Mouse (Mus musculus) myocyte (in vitro differentiated cells): ENCODE measurements around the gene Cox16. TPM values are rescaled to one million over a fixed set of nuclear protein-coding genes. Genes with fewer than 3 reads are reported as not detected.
A peak's percentile ranks its signal among the peaks of the same experiment; 100 is the strongest.
"Not testable (repeated sequence)": the region's sequence is repeated elsewhere in the genome, so short reads cannot be mapped to it uniquely, and the experiment has no call there.

Experiments
- H3K27me3 ChIP-seq: one replicate; pipeline ENCODE4 v1.6.1; 2011; ENCODE audit not compliant: control insufficient read depth, insufficient read depth, insufficient read length
- H3K36me3 ChIP-seq: one replicate; pipeline ENCODE4 v1.6.1; 2011; ENCODE audit not compliant: control insufficient read depth, insufficient read depth
- H3K4me2 ChIP-seq: one replicate; pipeline ENCODE4 v1.6.1; 2011; ENCODE audit warnings: low read depth, control low read depth
- H3K4me3 ChIP-seq: one replicate; pipeline ENCODE4 v1.5.1; 2011; ENCODE audit warnings: mild to moderate bottlenecking, control low read depth, moderate library complexity
- H3K79me2 ChIP-seq: one replicate; pipeline ENCODE4 v1.6.1; 2011; ENCODE audit not compliant: control insufficient read depth, insufficient read depth
- H3ac ChIP-seq: one replicate; pipeline ENCODE4 v1.6.1; 2011; ENCODE audit not compliant: control insufficient read depth, insufficient read length
- CEBPB ChIP-seq: IDR thresholded peaks from 2 replicates; pipeline ENCODE4 v1.6.1; 2011; ENCODE audit warnings: mild to moderate bottlenecking, moderate library complexity; ENCODE audit not compliant: poor library complexity, insufficient read depth, severe bottlenecking
- E2F4 ChIP-seq: IDR thresholded peaks from one replicate; pipeline ENCODE4 v1.6.1; 2011; ENCODE audit warnings: mild to moderate bottlenecking, control low read depth, moderate library complexity; ENCODE audit not compliant: insufficient read depth
- MAX ChIP-seq: IDR thresholded peaks from one replicate; pipeline ENCODE4 v1.6.1; 2011; ENCODE audit warnings: low read depth, mild to moderate bottlenecking, control low read depth
- MYOD1 ChIP-seq, 3 experiments: IDR thresholded peaks; one replicate each; pipeline ENCODE4 v1.6.1; 2011; ENCODE audit warnings: control low read depth in 2 of 3, low read depth in 2 of 3, mild to moderate bottlenecking in 2 of 3, moderate library complexity in 1 of 3; ENCODE audit not compliant: insufficient read length in 2 of 3, control insufficient read depth in 1 of 3
- MYOG ChIP-seq, 3 experiments: IDR thresholded peaks; one replicate each; pipeline ENCODE4 v1.6.1; 2011; ENCODE audit warnings: control low read depth in 2 of 3, low read depth in 2 of 3, mild to moderate bottlenecking in 2 of 3; ENCODE audit not compliant: insufficient read length in 2 of 3, control insufficient read depth in 1 of 3, insufficient read depth in 1 of 3
- POLR2A ChIP-seq: IDR thresholded peaks from one replicate; pipeline ENCODE4 v1.6.1; 2011; ENCODE audit warnings: low read depth, mild to moderate bottlenecking, control low read depth, moderate library complexity; ENCODE audit not compliant: insufficient read length
- POLR2AphosphoS2 ChIP-seq: IDR thresholded peaks from one replicate; pipeline ENCODE4 v1.6.1; 2011; ENCODE audit warnings: low read depth, control low read depth; ENCODE audit not compliant: insufficient read length
- REST ChIP-seq: IDR thresholded peaks from one replicate; pipeline ENCODE4 v1.6.1; 2011; ENCODE audit warnings: mild to moderate bottlenecking, control low read depth, moderate library complexity; ENCODE audit not compliant: insufficient read depth, insufficient read length
- SRF ChIP-seq: IDR thresholded peaks from one replicate; pipeline ENCODE4 v1.6.1; 2011; ENCODE audit warnings: low read depth; ENCODE audit not compliant: control insufficient read depth, insufficient read length
- TCF12 ChIP-seq: IDR thresholded peaks from one replicate; pipeline ENCODE4 v1.6.1; 2011; ENCODE audit warnings: mild to moderate bottlenecking, control low read depth; ENCODE audit not compliant: poor library complexity, insufficient read depth, severe bottlenecking
- TCF3 ChIP-seq: IDR thresholded peaks from one replicate; pipeline ENCODE4 v1.6.1; 2011; ENCODE audit warnings: low read depth, control low read depth; ENCODE audit not compliant: insufficient read length
- USF1 ChIP-seq: IDR thresholded peaks from one replicate; pipeline ENCODE4 v1.6.1; 2011; ENCODE audit warnings: low read depth, mild to moderate bottlenecking, control low read depth, moderate library complexity
- polyA plus RNA-seq: library from polyadenylated mRNA; unstranded; fragments of >200 nt; fragmentation: generic; extraction: Trizol; gene quantifications from one replicate; pipeline ENCODE4 v1.2.1, GENCODE M21; 2012; ENCODE audit warnings: missing spikeins

The Cox16 gene
- polyA plus RNA-seq, 1 experiment: 92.6 TPM

DNA sequence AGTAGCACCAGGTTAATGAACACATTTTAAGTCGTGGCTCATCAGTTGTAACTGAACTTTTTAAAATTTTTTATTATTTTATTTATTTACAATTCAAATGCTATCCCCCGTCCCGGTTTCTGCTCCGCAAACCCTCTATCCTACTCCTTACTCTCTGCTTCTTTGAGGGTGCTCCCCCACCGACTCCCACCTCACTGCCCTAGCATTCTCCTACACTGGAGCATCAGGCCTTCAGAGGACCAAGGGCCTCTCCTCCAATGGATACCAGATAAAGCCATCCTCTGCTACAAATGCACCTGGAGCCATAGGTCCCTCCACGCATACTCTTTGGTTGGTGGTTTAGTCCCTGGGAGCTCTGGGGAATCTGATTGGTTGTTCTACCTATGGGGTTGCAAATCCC lies 384 bp upstream of the Cox16 start:
- H3K27me3 ChIP-seq: no peaks in the 10 kb centered on the region
- H3K4me2 ChIP-seq: peak overlapping the region; percentile 57
- H3ac ChIP-seq: peak overlapping the region; percentile 67
- peak overlapping the region; percentile 72 for H3K4me3 ChIP-seq
- no peaks in the 10 kb centered on the region for H3K36me3 ChIP-seq
- TF ChIP-seq MYOG (IDR thresholded peaks at IDR 0.05; ENCODE audit: control insufficient read depth in 1 of 3, insufficient read depth in 1 of 3, insufficient read length in 2 of 3, low read depth in 2 of 3): no peak
- TF ChIP-seq POLR2A: no peak
- no peak for TF ChIP-seq REST
- TF ChIP-seq USF1: no peak
- H3K79me2 ChIP-seq: peaks cover 30% of the 10 kb centered on the region

DNA sequence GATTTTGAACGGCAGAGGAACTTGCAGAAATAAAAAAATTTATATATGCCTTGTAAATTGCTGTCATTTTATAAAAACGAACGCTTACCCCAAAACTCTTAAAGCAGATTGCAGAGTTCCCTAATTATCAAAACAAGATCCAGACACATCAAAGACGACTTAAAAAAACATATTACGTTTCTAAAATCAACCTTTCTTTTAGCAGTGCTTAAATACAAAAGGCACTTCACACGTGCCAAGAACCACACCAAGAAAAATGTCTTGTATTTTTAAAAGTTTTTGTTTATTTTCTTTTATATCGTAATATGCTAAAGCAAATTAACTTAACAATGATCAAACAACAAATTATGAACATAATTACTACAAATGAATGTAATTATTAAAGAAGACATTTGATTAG lies 715 bp downstream of the Cox16 start:
- Histone ChIP-seq H3K27me3 (no peaks in the 10 kb centered on the region), H3K4me3 (peak overlapping the region; percentile 72), H3K79me2 (peaks cover 30% of the 10 kb centered on the region), H3K4me2 (peak overlapping the region; percentile 91), H3K36me3 (no peaks in the 10 kb centered on the region), H3ac (peak overlapping the region; percentile 67)
- TF ChIP-seq SRF (no peak), E2F4 (no peak), POLR2A (no peak), MYOD1 (IDR thresholded peaks at IDR 0.05; ENCODE audit: control insufficient read depth in 1 of 3, insufficient read length in 2 of 3, low read depth in 2 of 3) (no peak), POLR2AphosphoS2 (no peak), CEBPB (no peak), TCF12 (no peak)

DNA sequence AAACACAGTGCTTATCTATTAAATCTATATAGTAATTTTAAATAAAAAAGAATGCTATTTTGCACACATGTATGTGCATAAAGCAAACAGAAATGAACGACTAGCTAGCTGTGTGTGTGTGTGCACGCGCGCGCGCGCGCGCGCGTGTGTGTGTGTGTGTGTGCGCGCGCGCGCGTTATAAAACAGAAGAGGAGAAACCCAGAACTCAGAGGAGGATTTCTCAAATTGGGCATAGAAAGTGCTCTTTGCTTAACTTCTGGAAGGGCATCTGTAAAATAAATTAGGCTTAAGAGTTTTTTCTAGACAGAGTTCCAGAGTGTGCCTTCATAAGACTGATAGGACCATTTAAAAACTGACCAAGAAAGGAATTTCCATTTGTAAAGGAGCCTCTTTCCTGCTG lies 1.3 kb downstream of the Cox16 start:
- no peaks in the 10 kb centered on the region for H3K36me3 ChIP-seq
- H3K27me3 ChIP-seq: no peaks in the 10 kb centered on the region
- H3ac ChIP-seq: no peak overlapping the region
- peaks cover 30% of the 10 kb centered on the region for H3K79me2 ChIP-seq
- no peak for TF ChIP-seq MYOG (IDR thresholded peaks at IDR 0.05; ENCODE audit: control insufficient read depth in 1 of 3, insufficient read depth in 1 of 3, insufficient read length in 2 of 3, low read depth in 2 of 3)
- peak overlapping the region; percentile 91 for H3K4me2 ChIP-seq
- H3K4me3 ChIP-seq: peak overlapping the region; percentile 72

DNA sequence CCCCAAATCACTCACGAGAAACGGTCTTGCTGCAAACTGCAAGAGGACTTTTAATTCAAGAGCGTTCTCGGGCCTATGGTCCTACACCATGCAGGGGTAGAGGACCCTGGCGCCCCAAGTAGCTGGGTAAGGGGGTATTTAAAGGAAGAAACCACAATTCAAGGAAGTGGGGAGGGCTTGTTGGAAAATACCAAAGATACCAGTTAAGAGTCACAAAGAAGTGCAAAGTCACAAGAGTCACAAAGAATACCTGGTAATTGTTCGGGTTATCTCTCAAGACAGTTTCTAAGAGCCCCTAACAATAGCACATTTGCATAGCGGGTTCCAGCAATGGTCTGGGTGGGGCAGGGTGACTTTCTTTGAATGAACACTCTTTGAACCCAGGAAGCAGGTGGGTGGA lies 25.9 kb downstream of the Cox16 start:
- H3K36me3 ChIP-seq, H3K4me2 ChIP-seq, H3K4me3 ChIP-seq, H3K79me2 ChIP-seq, H3ac ChIP-seq, H3K27me3 ChIP-seq: not testable (repeated sequence)

DNA sequence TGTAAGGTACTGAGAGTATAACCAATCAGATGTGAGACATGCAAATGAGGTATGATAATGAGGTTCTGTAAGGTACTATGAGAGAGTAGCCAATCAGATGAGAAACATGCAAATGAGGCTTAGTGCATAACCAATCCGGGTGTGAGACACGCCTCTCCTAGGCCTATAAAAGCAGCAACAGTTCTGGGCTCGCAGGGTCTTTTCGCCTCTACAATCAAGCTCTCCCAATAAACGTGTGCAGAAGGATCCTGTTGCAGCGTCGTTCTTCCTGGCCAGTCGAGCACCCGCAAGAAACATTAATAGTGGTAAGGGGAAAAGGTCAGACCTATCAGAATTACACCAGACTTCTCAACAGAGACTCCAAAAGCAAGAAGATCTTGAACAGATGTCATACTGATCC lies 45.9 kb downstream of the Cox16 start:
- H3K4me3 ChIP-seq, H3K79me2 ChIP-seq, H3K36me3 ChIP-seq, H3ac ChIP-seq, H3K27me3 ChIP-seq, H3K4me2 ChIP-seq: not testable (repeated sequence)

DNA sequence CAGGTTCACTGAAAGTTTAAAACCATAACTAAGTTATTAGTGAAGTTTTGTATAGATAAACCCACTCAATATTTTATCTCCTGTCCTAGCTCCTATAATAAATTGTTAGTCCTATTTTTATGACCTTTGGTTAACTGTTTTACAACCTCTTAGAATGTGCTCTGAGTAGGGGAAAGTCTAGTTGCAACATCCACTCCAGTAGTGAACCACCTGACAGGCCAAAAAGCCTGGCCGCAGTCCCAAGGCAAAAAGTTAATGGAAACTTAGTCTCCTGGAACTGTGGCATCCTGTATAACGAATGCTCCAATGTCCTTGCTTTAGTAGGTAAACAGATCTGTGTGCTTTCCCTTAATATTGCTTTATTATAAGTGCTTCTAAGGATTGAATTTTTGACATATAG lies 50.1 kb downstream of the Cox16 start:
- H3K4me2 ChIP-seq, H3K4me3 ChIP-seq, H3K27me3 ChIP-seq, H3K36me3 ChIP-seq, H3ac ChIP-seq, H3K79me2 ChIP-seq: not testable (repeated sequence)

DNA sequence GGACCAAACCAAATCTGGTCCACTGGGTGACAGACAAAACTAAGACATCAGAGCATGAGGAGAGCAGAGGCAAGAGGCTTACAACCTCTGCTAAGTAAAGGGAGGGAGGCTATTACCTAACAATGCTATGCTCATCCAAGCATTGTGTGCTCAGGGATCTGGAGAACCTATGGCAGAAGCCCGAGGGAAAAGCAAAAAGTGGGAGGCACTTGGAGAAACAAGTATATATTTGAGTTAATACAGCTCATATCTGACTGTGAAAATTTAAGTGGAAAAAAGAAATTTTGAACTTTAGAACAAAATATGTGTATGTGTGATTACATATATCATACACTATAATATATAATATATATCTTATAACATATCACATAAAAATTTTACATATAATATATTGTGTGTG lies 63.1 kb downstream of the Cox16 start, which contains the start of gene Adam4:
Adam4 (minus strand) TSS at position 101 of the 400 bp plus-strand sequence.
- no peaks in the 10 kb centered on the region for H3K79me2 ChIP-seq
- no peaks in the 10 kb centered on the region for H3K27me3 ChIP-seq
- no peaks in the 10 kb centered on the region for H3K36me3 ChIP-seq
- H3K4me2 ChIP-seq: no peak within 1 kb of the TSS
- TF ChIP-seq MYOD1 (IDR thresholded peaks at IDR 0.05; ENCODE audit: control insufficient read depth in 1 of 3, insufficient read length in 2 of 3, low read depth in 2 of 3) (no peak), USF1 (no peak), REST (no peak), E2F4 (no peak), CEBPB (no peak), POLR2AphosphoS2 (no peak), POLR2A (no peak), TCF3 (no peak), MAX (no peak), SRF (no peak), MYOG (IDR thresholded peaks at IDR 0.05; ENCODE audit: control insufficient read depth in 1 of 3, insufficient read depth in 1 of 3, insufficient read length in 2 of 3, low read depth in 2 of 3) (no peak), TCF12 (no peak)
- no peak within 1 kb of the TSS for H3K4me3 ChIP-seq
- H3ac ChIP-seq: no peak within 1 kb of the TSS
